Mouse (Mus musculus) olfactory bulb, adult 2 months (tissue): Measurements from ENCODE around the gene Ube2dnl1.

ENCODE experiments used
- CTCF ChIP-seq: fragments of 200-500 bp; IDR thresholded peaks from 2 replicates; pipeline ENCODE4 v1.5.1; 2012; ENCODE audit warnings: low read depth, mild to moderate bottlenecking, low read length, moderate library complexity; ENCODE audit not compliant: insufficient read depth
- POLR2A ChIP-seq: fragments of 200-500 bp; IDR thresholded peaks from 2 replicates; pipeline ENCODE4 v1.6.1; 2012; ENCODE audit warnings: mild to moderate bottlenecking, low read depth, low read length, moderate library complexity; ENCODE audit not compliant: insufficient read depth

DNA sequence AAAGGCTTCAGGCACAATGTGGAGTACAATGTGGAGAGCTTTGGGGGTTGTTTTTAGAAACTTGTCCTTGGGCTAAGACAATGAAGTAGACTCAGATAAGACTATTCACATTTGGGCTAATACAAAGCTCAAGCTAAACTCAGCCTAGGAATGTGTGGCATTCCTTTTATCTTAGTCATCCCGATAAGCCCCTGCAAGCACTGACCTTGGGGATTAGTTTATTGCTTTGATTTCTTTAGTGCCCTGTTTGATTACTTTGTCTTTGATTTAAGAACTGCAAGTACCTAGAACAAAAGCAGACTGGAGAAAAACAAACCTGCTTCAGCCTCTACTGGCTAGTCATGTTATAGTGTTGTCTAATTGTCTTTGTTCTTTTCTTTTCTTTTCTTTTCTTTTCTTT lies 50.3 kb downstream of the Ube2dnl1 start:
- TF ChIP-seq CTCF: no peak
- no peak for TF ChIP-seq POLR2A
